Mouse (Mus musculus): ENCODE data around the gene Wee2. TPM values are rescaled to one million over a fixed set of nuclear protein-coding genes. Genes with fewer than 3 reads are reported as not detected.

Wee2 gene
- total RNA-seq, 2 experiments from 2014 or later: not detected

Other genes with a start within 250 kb of the Wee2 start
- gene Agk, start 113.9 kb upstream of the Wee2 start, total RNA-seq (2021): 10 to 100 TPM; 21.0 to 22.5 TPM
- gene E330009J07Rik, start 3.0 kb upstream of the Wee2 start, total RNA-seq (2021): 1 to 10 TPM; 3.0 to 4.4 TPM
- 10 to 100 TPM; 35.6 to 38.0 TPM for gene Ssbp1, start 32.3 kb downstream of the Wee2 start, total RNA-seq (2021)
- not detected for gene Tas2r137, start 52.1 kb downstream of the Wee2 start, total RNA-seq (2021)
- gene Tas2r108, start 54.4 kb downstream of the Wee2 start, total RNA-seq (2021): not detected
- not detected for gene Prss37, start 80.4 kb downstream of the Wee2 start, total RNA-seq (2021)
- gene Olfr461, start 116.0 kb downstream of the Wee2 start, total RNA-seq (2021): not detected
- not detected for gene Olfr460, start 130.4 kb downstream of the Wee2 start, total RNA-seq (2021)
- 1 to 10 TPM in 1 of 2 experiments, under 1 TPM in 1; 0.93 to 1.1 TPM for gene Clec5a, start 146.7 kb downstream of the Wee2 start, total RNA-seq (2021)
- not detected for gene Tas2r138, start 174.2 kb downstream of the Wee2 start, total RNA-seq (2021)
- 1 to 10 TPM; 1.2 to 1.4 TPM for gene Mgam, start 189.7 kb downstream of the Wee2 start, total RNA-seq (2021)